Mouse (Mus musculus): Measurements from ENCODE around the gene Dnajc13. TPM values are rescaled to one million over a fixed set of nuclear protein-coding genes. Genes with fewer than 3 reads are reported as not detected.

Dnajc13 gene
- polyA plus RNA-seq, 1 experiment from 2014 or later: 82.4 TPM

GRCm38 (mm10) chr9:104101458-104101857, 161.3 kb downstream of the Dnajc13 start:
- no peak overlapping the region for H3K27ac ChIP-seq
- H3K4me3 ChIP-seq (ENCODE audit: inconsistent target): no peak overlapping the region
- H3K79me2 ChIP-seq (ENCODE audit: inconsistent target): no peaks in the 10 kb centered on the region
- 83% methylated on average over 3 of the region's 3 CpGs for WGBS (ENCODE audit: missing documents)
- no peaks in the 10 kb centered on the region for H3K36me3 ChIP-seq (ENCODE audit: inconsistent target)

Other genes with a start within 250 kb of the Dnajc13 start
- gene Gm28305, start 222.3 kb downstream of the Dnajc13 start, polyA plus RNA-seq (2018): not detected in 3 replicates
- gene Uba5, start 199.8 kb downstream of the Dnajc13 start, polyA plus RNA-seq (2018): 34.9 to 41.7 TPM (median 39.6 TPM) in 3 replicates
- gene Acad11, start 199.6 kb downstream of the Dnajc13 start, polyA plus RNA-seq (2018): 8.3 to 8.7 TPM (median 8.7 TPM) in 3 replicates
- not detected in 3 replicates for gene Ackr4, start 136.0 kb downstream of the Dnajc13 start, polyA plus RNA-seq (2018)
- 0.83 to 3.4 TPM (median 2.0 TPM) in 3 replicates for gene Acpp, start 74.8 kb upstream of the Dnajc13 start, polyA plus RNA-seq (2018)

All from macrophage (primary cell).